Mouse (Mus musculus) ovary, postnatal 36 days (tissue): ENCODE data around the gene Fzd10.

Source experiments
- DNase-seq: peaks from one replicate; pipeline ENCODE4 v3.0.0; 2022; ENCODE audit warnings: low spot score, mixed read lengths

The Fzd10 gene

DNA sequence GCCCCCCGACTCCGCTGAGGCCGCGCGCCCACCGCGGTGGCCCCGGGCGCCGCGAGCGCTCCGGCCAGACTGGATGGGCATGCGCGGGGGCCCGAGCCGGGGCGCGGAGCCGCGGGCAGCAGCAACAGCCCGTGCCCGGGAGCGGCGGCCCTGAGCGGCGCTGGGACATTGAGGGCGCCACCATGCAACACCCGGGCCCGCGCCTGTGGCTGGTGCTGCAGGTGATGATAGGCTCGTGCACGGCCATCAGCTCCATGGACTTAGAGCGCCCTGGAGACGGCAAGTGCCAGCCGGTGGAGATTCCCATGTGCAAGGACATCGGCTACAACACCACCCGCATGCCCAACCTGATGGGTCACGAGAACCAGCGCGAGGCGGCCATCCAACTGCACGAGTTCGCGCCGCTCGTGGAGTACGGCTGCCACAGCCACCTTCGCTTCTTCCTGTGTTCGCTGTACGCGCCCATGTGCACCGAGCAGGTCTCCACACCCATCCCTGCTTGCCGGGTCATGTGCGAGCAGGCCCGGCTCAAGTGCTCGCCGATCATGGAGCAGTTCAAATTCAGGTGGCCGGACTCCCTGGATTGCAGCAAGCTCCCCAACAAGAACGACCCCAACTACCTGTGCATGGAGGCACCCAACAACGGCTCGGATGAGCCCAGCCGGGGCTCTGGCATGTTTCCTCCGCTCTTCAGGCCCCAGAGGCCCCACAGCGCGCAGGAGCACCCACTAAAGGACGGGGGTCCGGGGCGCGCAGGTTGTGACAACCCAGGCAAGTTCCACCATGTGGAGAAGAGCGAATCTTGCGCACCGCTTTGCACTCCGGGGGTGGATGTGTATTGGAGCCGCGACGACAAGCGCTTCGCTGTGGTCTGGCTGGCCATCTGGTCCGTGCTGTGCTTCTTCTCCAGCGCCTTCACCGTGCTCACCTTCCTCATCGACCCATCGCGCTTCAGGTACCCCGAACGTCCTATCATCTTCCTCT, 684 bp downstream of the Fzd10 start:
- no peak for DNase-seq

GRCm38 (mm10) chr5:128603693-128604092, 3.0 kb downstream of the Fzd10 start:
- DNase-seq: no peak

- DNase-seq: no peak
Measured at GRCm38 (mm10) chr5:128606596-128606995, 6.0 kb downstream of the Fzd10 start.

DNA sequence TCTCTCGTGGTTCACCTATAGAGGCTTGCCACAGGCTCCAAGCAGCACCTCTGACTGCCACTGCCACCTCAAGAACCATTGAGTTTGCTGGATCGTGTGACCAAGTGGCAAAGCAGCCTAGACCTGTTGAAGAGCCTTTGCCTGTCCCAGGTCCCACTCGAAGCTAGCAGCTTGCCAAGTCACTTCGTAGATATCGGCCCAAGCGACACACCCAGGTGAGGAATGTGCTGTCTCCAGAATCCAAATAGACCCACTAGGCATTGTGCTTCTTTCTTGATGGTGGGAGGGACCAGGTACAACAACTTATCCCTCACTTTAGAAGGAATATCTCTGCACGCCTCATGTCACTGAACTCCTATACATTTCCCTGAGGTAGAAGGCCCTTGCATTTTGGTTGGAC, 8.4 kb downstream of the Fzd10 start:
- no peak for DNase-seq

DNA sequence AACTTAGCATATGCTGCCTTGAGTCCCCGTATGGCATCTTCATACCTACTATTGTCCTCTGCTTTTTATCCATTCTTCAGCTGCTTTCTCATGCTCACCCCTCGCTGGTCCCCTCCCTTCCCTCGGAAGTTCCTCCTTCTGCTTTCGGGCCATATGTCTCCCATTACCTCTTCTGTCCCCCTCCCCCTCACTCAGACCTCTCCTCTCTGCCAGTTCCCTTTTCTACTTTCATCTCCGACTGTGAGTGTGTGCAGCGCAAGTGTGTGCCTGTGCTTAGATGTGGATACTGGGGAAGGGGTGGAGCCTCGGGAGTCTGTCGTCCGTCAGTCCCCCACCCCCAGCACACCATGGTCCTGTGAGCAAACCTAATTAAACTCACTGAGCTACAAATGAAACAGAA, 17.0 kb downstream of the Fzd10 start:
- DNase-seq: no peak

DNA sequence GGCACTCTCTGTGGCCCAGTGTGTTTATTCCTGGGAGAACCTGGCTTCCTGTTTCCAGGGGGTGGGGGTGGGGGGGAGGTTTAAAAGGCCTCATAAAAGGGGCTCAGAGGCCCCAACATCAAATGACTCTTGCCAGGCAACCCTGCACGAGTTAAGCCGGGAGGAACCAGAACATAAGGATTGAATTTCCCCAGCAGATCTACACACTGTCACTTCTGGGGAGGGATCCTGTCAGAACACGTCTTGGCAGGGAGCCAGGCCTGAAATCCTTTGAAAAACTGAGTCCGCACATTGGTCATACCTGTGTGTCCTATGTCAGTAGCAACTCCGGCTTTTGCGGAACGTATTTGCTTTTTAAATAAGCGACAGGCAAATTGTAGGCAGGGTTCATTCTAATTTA, 19.3 kb downstream of the Fzd10 start:
- no peak for DNase-seq

DNA sequence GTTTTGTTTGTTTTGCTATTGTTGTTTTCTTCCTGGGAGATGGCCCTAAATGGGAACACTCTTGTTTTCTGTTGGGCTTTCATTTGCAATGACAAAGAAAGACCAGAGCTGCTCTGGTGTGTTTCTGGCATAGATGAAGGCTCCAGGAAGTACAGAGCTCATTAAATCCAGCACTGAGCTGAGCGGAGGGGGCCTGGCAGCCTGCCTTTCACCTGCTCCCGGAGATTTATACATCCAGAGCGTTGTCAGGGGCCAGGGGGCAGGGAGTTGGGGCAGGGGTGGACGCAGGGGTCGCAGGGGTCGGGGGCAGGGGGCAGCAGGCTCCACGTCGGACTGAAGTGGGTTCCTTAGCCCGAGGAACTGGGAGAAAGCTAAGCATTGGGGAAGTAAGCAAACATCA, 19.8 kb downstream of the Fzd10 start:
- no peak for DNase-seq

GRCm38 (mm10) chr5:128627763-128628162, 27.1 kb downstream of the Fzd10 start:
- no peak for DNase-seq

DNA sequence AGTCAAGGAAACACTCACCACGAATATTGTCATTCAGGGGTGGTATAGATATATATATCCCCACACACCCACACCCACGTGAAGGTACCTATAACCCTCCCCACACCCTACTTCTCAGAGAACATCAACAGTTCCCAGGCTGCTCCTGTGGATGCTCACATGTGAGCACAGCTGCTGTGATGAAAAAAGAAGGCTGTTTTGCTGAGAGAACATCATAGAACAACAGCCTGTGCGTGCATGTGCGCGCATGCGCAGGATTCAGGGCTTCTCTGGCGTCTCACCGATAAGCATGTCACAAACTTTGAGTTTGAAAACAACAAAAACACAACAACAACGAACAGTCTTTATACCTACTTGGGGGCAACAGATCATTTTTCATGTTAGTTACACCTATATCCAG, 36.0 kb downstream of the Fzd10 start:
- DNase-seq: no peak

DNA sequence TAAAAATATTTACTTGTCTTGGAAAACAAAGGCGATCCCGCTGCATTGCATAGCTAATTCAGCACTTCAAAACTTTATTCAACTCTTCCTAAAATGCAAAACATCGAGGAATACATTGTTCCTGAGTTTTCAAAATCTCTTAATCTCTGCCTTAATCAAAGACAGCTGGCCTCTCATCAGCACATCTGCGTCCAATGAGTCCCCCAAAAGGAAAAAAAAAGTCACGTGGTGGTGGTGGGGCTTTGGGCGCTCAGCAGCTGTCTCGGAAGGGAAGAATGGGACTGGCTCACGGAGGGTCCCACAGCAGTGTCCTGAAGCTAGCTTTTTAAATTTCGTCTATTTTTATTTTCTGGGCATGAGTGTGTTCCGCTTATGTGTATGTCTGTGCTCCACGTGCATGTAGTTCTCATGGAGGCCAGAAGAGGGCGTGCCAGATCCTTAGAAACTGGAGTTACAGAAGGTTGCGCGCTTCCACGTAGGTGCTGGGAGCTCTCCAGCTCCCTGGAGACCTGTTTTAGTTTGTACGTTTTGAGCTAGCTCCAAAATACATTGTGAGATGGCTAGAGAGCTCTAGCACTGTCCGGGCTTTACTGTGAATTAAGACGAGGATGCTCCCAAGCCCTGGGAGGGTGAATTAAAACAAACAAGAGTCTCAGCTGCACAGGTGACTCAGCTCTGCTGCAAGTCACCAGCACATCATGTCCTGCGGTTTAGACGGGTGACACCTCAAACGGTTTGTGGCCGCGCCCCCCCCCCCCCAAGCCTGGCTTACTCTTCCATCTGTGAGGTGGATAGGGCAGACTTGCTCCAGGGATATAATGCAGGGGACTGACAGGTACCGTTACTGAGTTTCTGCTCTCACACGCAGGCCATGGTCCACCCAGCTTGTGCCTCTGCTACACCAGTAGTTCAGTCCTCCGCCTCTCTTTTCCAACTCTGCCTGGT, 36.7 kb downstream of the Fzd10 start:
- DNase-seq: no peak

DNA sequence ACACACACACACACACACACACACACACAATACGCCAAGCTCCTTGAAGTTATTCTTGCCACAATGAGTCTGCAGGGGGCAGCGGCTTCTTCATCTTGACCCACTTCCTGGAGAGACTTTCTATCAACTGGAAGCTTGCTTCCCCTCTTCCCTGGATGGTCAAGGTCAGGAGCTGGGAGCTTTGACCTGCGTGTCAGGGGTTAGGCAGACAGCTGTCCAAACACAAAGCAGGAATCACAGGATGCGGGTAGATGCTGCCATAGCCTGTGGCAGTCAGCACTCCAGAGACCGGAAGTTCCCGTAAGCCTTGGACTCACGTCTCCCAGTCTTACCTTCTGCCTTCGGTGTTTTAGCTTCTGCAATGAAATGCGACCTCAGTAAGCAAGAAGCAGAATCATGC, 38.1 kb downstream of the Fzd10 start:
- DNase-seq: no peak

DNA sequence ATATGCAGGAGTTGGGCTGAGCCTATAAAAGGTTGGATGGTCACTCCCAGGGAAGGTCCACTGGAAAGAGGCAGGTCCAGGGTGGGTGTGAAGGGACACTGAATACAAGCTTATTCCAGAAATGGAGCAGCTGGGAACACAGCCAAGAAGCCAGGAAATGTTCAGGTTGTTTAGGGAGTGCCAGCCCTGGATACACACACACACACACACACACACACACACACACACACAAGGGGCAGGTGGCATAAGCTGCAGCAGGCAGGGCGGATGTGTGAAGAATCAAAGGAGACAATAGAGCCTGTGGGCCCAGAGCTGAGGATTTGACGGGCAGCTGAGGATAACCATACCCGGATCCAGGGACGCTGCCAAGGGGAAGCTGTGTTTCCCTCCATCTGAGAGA, 42.4 kb downstream of the Fzd10 start:
- no peak for DNase-seq

DNA sequence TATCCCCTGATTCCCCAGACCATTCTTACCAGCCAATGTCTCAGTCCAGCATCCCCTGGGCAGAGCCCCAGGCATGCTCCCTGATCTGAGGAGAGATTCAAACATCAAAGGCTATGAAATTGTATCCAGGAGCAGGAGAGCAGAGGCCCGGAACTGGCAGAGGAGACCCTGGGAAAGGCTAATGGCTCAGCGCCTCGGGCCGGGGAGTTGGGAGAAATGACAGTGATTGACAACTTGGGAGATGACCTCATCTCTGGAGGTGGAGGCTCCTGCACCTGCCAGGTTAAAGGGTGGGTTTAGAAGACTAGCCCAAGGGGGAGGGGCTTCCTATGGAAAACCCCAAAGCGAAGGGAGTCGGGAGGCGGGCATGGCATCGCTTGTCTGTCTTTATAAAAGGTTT, 45.1 kb downstream of the Fzd10 start:
- DNase-seq: no peak

DNA sequence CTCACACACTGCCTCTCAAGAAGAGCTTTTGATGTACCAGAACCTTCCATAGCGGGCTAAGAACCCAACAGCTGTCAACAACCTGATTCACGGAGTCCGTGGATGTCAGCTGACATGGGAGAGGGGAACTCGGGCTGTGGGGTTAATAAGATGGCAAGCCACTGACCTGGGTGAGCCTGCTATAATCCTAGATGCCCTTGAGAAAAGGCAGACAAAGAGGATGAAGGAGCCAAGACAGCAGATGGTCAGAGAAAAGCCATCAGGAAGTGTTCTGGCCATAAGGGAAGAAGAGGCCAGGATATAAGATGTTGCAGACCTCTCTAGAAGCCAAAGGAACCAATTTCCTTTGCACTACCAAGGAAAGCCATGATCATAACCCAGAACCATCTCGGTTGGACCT, 45.6 kb downstream of the Fzd10 start:
- DNase-seq: no peak

DNA sequence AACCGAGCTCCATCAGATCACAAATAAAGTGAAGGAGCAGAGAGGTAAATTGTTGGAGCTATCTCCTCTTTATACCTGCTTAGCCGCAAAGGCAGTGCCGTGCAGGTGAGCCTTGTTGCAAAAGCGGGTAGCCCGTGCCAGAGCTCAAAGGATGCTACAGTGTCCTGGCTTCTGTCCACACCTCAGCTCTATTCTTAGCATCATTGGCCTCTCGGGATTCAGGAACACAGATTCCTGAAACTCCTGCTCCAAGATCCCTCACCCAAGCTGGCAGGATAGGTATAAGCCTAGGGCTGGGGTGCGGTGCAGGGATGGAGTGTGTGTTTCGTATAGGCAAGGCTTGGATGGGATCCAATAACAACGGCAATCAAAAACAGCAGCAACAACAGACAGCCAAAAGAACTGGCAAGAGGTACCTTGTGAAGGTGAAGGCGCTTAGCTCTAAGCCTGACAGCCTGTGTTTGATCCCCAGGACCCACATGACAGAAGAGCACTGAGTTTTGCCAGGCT, 46.6 kb downstream of the Fzd10 start:
- no peak for DNase-seq

DNA sequence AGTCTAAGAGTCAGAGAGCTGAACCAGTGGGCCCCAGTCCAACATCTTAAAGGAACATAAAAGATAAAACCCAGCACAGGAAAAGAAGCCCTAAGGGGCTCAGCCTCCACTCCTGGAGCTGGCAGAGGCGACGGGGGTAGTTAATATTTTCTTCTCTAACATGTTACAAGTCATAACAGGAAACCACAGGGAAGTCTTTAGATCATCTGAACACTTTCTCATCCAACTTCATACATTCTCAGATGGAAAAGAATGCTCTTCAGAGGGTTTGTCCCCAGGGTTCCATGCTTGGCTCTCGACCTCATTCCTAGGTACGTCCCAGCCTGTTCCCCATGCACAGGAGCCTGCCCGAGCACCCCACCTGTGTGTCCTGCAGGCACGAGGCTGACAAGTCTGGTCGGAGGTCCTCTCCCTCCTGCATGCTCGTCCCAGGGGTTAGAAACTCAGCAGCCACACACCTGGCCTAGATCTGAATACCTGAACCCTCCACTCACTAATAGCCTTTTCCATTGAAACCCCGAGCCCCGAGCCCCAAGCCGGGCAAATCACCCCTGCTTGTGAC, 48.8 kb downstream of the Fzd10 start:
- no peak for DNase-seq
